Mouse (Mus musculus) bone marrow macrophage, adult 2 months (primary cell): ENCODE data around the gene Lrch3. TPM values are rescaled to one million over a fixed set of nuclear protein-coding genes. Genes with fewer than 3 reads are reported as not detected.

Experiments used
- H3K27ac ChIP-seq: 2 replicates; pipeline ENCODE4 v1.5.1; 2012; ENCODE audit warnings: low read depth, low read length; ENCODE audit not compliant: insufficient read depth
- H3K4me1 ChIP-seq: 2 replicates; pipeline ENCODE4 v1.6.1; 2012; ENCODE audit warnings: low read length; ENCODE audit not compliant: control insufficient read depth, insufficient read depth
- H3K4me3 ChIP-seq: 2 replicates; pipeline ENCODE4 v1.5.1; 2012; ENCODE audit warnings: mild to moderate bottlenecking, low read length, moderate library complexity; ENCODE audit not compliant: insufficient read depth
- CTCF ChIP-seq: IDR thresholded peaks from 2 replicates; pipeline ENCODE4 v1.5.1; 2012; ENCODE audit warnings: low read depth, mild to moderate bottlenecking, low read length, moderate library complexity
- POLR2A ChIP-seq: IDR thresholded peaks from 2 replicates; pipeline ENCODE4 v1.6.1; 2012; ENCODE audit warnings: mild to moderate bottlenecking, low read depth, low read length, borderline replicate concordance
- polyA plus RNA-seq: library from polyadenylated mRNA; stranded (reverse); fragments of >200 nt; gene quantifications from 2 replicates; pipeline ENCODE4 v1.2.4, GENCODE M21; 2012; ENCODE audit not compliant: missing spikeins, insufficient read depth, insufficient read length

Lrch3 gene
- polyA plus RNA-seq, 1 experiment = 32.7 TPM

GRCm38 (mm10) chr16:33061400-33061799 is 147.5 kb downstream of the Lrch3 start:
- peak overlapping the region; percentile 56; the same call in 1 of the 2 replicates for H3K27ac ChIP-seq
- peaks cover 11% of the 10 kb centered on the region for H3K4me1 ChIP-seq
- H3K4me3 ChIP-seq = peak overlapping the region; percentile 50; the same call in 1 of the 2 replicates
- TF ChIP-seq POLR2A (no peak), CTCF (no peak)

GRCm38 (mm10) chr16:33062024-33062681 is 148.3 kb downstream of the Lrch3 start, which contains the start of gene Lmln:
Gene Lmln, plus strand, starts transcription at chr16:33062521.
- peaks cover 11% of the 10 kb centered on the region for H3K4me1 ChIP-seq
- TF ChIP-seq POLR2A = no peak

DNA sequence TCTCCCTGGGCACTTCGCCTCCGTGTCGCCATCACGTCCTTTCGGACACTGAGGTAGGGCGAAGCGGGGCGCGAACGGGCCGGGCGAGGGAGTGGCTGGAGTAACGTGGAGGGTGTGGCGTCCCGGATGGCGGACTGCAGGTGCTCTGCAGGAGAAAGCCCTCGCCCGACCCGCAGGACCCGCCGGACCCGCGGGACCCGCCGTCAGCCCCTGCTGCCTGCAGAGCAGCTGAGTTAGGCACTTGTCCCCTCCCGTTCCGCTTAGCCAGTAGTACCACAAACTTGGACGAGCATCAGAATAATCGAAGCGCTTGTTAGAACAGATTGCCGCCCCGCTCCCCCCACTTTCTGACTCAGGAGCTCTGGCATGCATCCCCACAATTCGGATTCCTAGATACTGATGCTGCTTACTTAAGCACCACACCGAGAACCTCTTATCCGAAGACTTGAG is 148.8 kb downstream of the Lrch3 start:
- no peak for TF ChIP-seq CTCF
- TF ChIP-seq POLR2A = no peak
- Histone ChIP-seq H3K4me3 (peak overlapping the region; percentile 73), H3K4me1 (peaks cover 11% of the 10 kb centered on the region), H3K27ac (no peak overlapping the region)

More at GRCm38 (mm10) chr16:33062024-33062681, 148.3 kb downstream of the Lrch3 start, which contains the start of gene Lmln:
- Histone ChIP-seq H3K27ac (peak within 1 kb of the TSS; percentile 56), H3K4me3 (peak within 1 kb of the TSS; percentile 73)

GRCm38 (mm10) chr16:33063267-33063666 is 149.4 kb downstream of the Lrch3 start:
- no peak for TF ChIP-seq POLR2A
- H3K4me1 ChIP-seq = peaks cover 8% of the 10 kb centered on the region
- H3K27ac ChIP-seq = no peak overlapping the region
- H3K4me3 ChIP-seq = peak overlapping the region; percentile 73

DNA sequence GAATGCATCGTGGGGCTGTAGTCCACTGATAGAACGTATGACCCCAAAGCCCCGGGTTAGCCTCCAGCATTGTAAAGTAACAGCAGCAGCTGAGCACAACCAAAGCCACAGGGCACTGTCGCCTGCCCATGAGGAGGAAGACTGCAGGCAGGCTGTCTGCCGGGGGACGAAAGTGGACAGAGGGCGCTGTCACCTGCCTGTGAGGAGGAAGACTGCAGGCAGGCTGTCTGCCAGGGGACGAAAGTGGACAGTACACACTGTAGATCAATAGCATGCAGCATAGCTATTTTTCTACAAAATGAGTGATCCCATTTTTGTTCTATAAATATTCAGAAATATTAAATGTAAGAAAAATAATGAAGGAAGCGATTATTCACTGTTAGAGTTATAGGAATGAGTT is 150.7 kb downstream of the Lrch3 start:
- TF ChIP-seq CTCF (no peak), POLR2A (no peak)

More for the DNA sequence above, 150.7 kb downstream of the Lrch3 start:
- Histone ChIP-seq H3K27ac (no peak overlapping the region), H3K4me1 (peaks cover 4% of the 10 kb centered on the region), H3K4me3 (no peak overlapping the region)

Other genes starting within 250 kb of the Lrch3 start
- gene Muc4, start 178.2 kb upstream of the Lrch3 start, polyA plus RNA-seq = not detected in 2 replicates
- not detected in 2 replicates for gene Muc20, start 116.7 kb upstream of the Lrch3 start, polyA plus RNA-seq
- gene Smbd1, start 103.6 kb upstream of the Lrch3 start, polyA plus RNA-seq = not detected in 2 replicates
- 33.0 and 34.7 TPM in 2 replicates for gene Fyttd1, start 36.6 kb upstream of the Lrch3 start, polyA plus RNA-seq
- 35.4 and 39.7 TPM in 2 replicates for gene Rubcn, start 36.3 kb upstream of the Lrch3 start, polyA plus RNA-seq
- 0.15 and 0.86 TPM in 2 replicates for gene Iqcg, start 142.1 kb downstream of the Lrch3 start, polyA plus RNA-seq
- gene Rpl35a, start 142.4 kb downstream of the Lrch3 start, polyA plus RNA-seq = 1,252 and 1,407 TPM in 2 replicates
- gene Lmln, start 148.4 kb downstream of the Lrch3 start, polyA plus RNA-seq = 4.4 and 4.6 TPM in 2 replicates